Mouse (Mus musculus): ENCODE data around the gene Rnase2b. TPM values are rescaled to one million over a fixed set of nuclear protein-coding genes. Genes with fewer than 3 reads are reported as not detected.
"Not testable (repeated sequence)": the region's sequence is repeated elsewhere in the genome, so short reads cannot be mapped to it uniquely, and the experiment has no call there.

Gene Rnase2b
- polyA plus RNA-seq, 1 experiment from 2014 or later = 0.39 TPM

DNA sequence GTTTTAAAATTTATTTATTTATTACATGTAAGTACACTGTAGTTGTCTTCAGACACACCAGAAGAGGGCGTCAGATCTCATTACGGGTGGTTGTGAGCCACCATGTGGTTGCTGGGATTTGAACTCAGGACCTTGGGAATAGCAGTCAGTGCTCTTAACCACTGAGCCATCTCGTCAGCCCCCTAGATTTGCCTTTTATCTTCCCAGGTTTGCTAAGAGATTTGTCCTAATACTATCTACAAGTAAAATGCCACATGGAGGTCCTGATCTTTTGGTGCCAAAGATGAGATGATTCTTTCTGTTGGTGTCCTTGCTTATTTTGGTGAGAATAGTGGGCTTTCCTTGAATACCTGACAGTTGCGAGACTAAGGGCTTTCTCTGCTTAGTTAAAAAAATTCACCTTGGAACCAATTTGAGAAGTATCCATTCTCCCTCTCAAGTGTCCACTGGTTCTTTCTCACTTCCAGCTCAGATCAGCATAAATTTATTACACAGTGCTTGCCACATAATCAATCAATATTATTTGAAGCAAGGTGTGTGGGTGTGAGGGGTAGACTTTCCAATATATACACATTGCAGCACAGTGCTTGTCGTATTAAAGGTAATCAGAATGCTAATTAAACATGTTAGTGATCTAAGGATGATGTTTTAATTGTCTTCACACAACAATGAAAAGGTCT lies 5.9 kb upstream of the Rnase2b start:
- Histone ChIP-seq H3K36me3 (ENCODE audit: control insufficient read depth, insufficient read depth, low read length) (no peaks in the 10 kb centered on the region), H3K4me3 (ENCODE audit: low read depth, low read length) (no peak overlapping the region), H3K27ac (replicated peaks) (no peak overlapping the region), H3K9me3 (ENCODE audit: control insufficient read depth, low read length) (no peaks in the 10 kb centered on the region), H3K4me2 (replicated peaks; ENCODE audit: low read depth) (no peak overlapping the region), H3K4me1 (replicated peaks; ENCODE audit: control insufficient read depth, insufficient read depth) (no peaks in the 10 kb centered on the region), H3K9ac (ENCODE audit: low read length) (no peak overlapping the region), H3K27me3 (ENCODE audit: control insufficient read depth, insufficient read depth, low read length) (no peaks in the 10 kb centered on the region)
- ATAC-seq (ENCODE audit: low FRiP score, low TSS enrichment) (no peak), DNase-seq (ENCODE audit: low spot score) (no peak)
- WGBS = 83% methylated on average over 5 of the region's 5 CpGs
- TF ChIP-seq EP300 (optimal IDR thresholded peaks at IDR 0.05) (no peak), CTCF (IDR thresholded peaks at IDR 0.05; ENCODE audit: low read depth) (no peak)

DNA sequence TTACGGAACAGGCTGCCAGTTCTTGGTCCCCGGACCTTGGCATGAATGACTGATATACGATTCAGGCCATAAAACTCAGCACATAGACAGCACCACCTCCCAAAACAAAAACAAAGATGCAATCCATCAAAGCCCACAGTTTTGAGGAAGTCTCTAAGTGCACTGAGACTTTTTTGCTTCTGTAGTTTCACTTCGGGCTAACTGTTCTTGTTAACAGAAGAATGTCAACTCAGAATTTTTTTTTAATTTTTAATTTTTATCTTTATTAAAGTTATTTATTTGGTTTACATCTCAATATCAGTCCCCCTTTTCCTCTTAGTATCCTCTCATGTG lies 5.4 kb upstream of the Rnase2b start:
- no peaks in the 10 kb centered on the region for H3K4me1 ChIP-seq (replicated peaks; ENCODE audit: control insufficient read depth, insufficient read depth)
- TF ChIP-seq EP300 (optimal IDR thresholded peaks at IDR 0.05) (no peak), CTCF (IDR thresholded peaks at IDR 0.05; ENCODE audit: low read depth) (no peak)
- 48% methylated on average over 4 of the region's 4 CpGs for WGBS

DNA sequence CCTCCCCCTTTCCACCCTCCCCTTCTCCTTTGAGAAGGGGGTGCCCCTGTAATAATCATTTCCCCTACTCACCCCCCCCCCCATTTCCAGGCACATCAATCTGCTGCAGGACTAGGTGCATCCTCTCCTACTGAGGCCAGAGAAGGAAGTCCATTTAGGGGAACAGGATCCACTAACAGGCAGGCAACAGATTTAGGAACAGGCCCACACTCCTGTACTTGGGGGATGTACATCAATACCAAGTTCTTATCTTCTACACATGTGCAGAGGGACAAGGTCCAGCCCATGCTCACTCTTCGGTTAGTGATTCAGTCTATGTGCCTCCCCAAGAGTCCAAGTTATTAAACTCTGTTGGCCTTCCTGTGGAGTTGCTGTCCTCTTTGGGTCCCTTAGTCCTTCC lies 5.0 kb upstream of the Rnase2b start:
- TF ChIP-seq EP300 (optimal IDR thresholded peaks at IDR 0.05) (no peak), CTCF (IDR thresholded peaks at IDR 0.05; ENCODE audit: low read depth) (no peak)
- Histone ChIP-seq H3K4me2 (replicated peaks; ENCODE audit: low read depth) (no peak overlapping the region), H3K4me1 (replicated peaks; ENCODE audit: control insufficient read depth, insufficient read depth) (no peaks in the 10 kb centered on the region), H3K9ac (ENCODE audit: low read length) (no peak overlapping the region), H3K4me3 (ENCODE audit: low read depth, low read length) (no peak overlapping the region), H3K36me3 (ENCODE audit: control insufficient read depth, insufficient read depth, low read length) (no peaks in the 10 kb centered on the region), H3K9me3 (ENCODE audit: control insufficient read depth, low read length) (no peaks in the 10 kb centered on the region), H3K27ac (replicated peaks) (no peak overlapping the region), H3K27me3 (ENCODE audit: control insufficient read depth, insufficient read depth, low read length) (no peaks in the 10 kb centered on the region)
- WGBS = 90% methylated on average over 1 of the region's 1 CpGs
- ATAC-seq (ENCODE audit: low FRiP score, low TSS enrichment) (no peak), DNase-seq (ENCODE audit: low spot score) (no peak)

More for the DNA sequence above, 5.4 kb upstream of the Rnase2b start:
- Histone ChIP-seq H3K27me3 (ENCODE audit: control insufficient read depth, insufficient read depth, low read length) (no peaks in the 10 kb centered on the region), H3K36me3 (ENCODE audit: control insufficient read depth, insufficient read depth, low read length) (no peaks in the 10 kb centered on the region), H3K4me2 (replicated peaks; ENCODE audit: low read depth) (no peak overlapping the region), H3K4me3 (ENCODE audit: low read depth, low read length) (no peak overlapping the region), H3K9ac (ENCODE audit: low read length) (no peak overlapping the region), H3K9me3 (ENCODE audit: control insufficient read depth, low read length) (no peaks in the 10 kb centered on the region), H3K27ac (replicated peaks) (no peak overlapping the region)
- DNase-seq (ENCODE audit: low spot score) (no peak), ATAC-seq (ENCODE audit: low FRiP score, low TSS enrichment) (no peak)

DNA sequence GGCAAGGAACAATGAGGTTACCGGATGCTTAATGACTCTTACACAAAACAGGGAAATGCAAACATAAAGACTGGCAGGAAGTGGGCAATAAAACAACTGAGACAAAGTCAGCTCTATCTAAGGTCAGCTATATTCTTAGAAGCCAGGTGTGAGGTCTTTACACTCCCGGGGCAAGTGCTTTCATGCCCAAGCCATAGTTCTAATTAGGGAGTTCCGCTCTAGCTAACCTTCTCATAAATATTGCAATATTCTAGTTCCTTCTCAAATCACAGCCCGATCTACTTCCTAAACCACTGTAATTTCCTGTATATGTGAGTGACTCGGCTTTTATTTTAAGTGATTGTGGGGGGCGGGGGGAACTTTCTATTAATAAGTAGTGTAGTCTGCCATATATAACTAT lies 1.3 kb downstream of the Rnase2b start:
- H3K36me3 ChIP-seq (ENCODE audit: control insufficient read depth, insufficient read depth, low read length); H3K4me1 ChIP-seq (replicated peaks; ENCODE audit: control insufficient read depth, insufficient read depth); H3K4me3 ChIP-seq (ENCODE audit: low read depth, low read length); H3K27me3 ChIP-seq (ENCODE audit: control insufficient read depth, insufficient read depth, low read length); ATAC-seq (ENCODE audit: low FRiP score, low TSS enrichment); DNase-seq (ENCODE audit: low spot score); H3K4me2 ChIP-seq (replicated peaks; ENCODE audit: low read depth); H3K27ac ChIP-seq (replicated peaks); H3K9ac ChIP-seq (ENCODE audit: low read length); H3K9me3 ChIP-seq (ENCODE audit: control insufficient read depth, low read length): not testable (repeated sequence)
- WGBS = 81% methylated on average over 6 of the region's 6 CpGs

DNA sequence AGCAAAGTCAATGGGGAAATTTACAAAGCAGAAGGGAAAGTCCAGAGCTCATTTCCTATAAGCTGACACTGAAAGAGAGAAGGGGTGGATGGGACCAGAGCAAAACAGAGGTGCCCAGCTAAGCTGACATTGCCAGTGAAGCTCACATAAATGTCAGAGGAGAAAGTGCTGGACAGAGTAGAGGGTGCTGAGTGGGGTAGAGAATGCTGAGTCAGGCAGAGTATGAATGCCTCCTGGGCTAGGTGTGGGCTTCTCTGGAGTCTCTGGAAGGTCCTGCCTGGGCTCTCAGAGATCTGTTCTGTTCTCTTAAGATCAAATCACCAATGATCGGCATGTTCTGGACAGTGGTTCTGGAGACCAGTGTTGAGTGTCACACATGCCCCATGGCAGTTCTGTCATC lies 3.4 kb downstream of the Rnase2b start:
- ATAC-seq (ENCODE audit: low FRiP score, low TSS enrichment) = no peak
- Histone ChIP-seq H3K27me3 (ENCODE audit: control insufficient read depth, insufficient read depth, low read length) (no peaks in the 10 kb centered on the region), H3K9me3 (ENCODE audit: control insufficient read depth, low read length) (no peaks in the 10 kb centered on the region), H3K36me3 (ENCODE audit: control insufficient read depth, insufficient read depth, low read length) (no peaks in the 10 kb centered on the region), H3K4me2 (replicated peaks; ENCODE audit: low read depth) (no peak overlapping the region), H3K4me1 (replicated peaks; ENCODE audit: control insufficient read depth, insufficient read depth) (no peaks in the 10 kb centered on the region), H3K9ac (ENCODE audit: low read length) (no peak overlapping the region), H3K27ac (replicated peaks) (no peak overlapping the region), H3K4me3 (ENCODE audit: low read depth, low read length) (no peak overlapping the region)
- no peak for TF ChIP-seq CTCF (IDR thresholded peaks at IDR 0.05; ENCODE audit: low read depth)
- TF ChIP-seq EP300 (optimal IDR thresholded peaks at IDR 0.05) = no peak
- 100% methylated on average over 1 of the region's 1 CpGs for whole genome bisulfite sequencing
- no peak for DNase-seq (ENCODE audit: low spot score)

DNA sequence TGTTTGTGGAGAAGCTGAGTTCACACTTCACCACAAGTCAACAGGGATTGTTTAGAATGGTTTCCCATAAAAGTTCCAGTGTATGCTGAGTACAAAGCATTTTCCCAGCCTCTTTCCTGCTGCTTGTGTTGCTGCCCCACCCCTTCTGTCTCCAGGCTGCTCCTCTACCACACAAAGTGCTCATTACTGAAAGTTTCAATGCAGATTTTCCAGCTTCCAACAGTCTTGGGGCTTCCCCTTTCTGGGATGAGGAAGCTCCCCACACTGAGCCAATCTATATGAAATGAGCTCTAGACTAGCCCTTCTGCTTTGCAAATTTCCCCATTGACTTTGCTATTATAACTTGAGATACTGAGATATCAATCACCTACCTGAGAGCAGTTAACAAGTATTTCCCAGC lies 4.0 kb downstream of the Rnase2b start:
- Histone ChIP-seq H3K27ac (replicated peaks) (no peak overlapping the region), H3K27me3 (ENCODE audit: control insufficient read depth, insufficient read depth, low read length) (no peaks in the 10 kb centered on the region), H3K4me3 (ENCODE audit: low read depth, low read length) (no peak overlapping the region), H3K9ac (ENCODE audit: low read length) (no peak overlapping the region), H3K4me2 (replicated peaks; ENCODE audit: low read depth) (no peak overlapping the region), H3K36me3 (ENCODE audit: control insufficient read depth, insufficient read depth, low read length) (no peaks in the 10 kb centered on the region), H3K9me3 (ENCODE audit: control insufficient read depth, low read length) (no peaks in the 10 kb centered on the region), H3K4me1 (replicated peaks; ENCODE audit: control insufficient read depth, insufficient read depth) (no peaks in the 10 kb centered on the region)
- no peak for DNase-seq (ENCODE audit: low spot score)
- no peak for ATAC-seq (ENCODE audit: low FRiP score, low TSS enrichment)
- no peak for TF ChIP-seq EP300 (optimal IDR thresholded peaks at IDR 0.05)
- no peak for TF ChIP-seq CTCF (IDR thresholded peaks at IDR 0.05; ENCODE audit: low read depth)
